In the genomic region with DNA sequence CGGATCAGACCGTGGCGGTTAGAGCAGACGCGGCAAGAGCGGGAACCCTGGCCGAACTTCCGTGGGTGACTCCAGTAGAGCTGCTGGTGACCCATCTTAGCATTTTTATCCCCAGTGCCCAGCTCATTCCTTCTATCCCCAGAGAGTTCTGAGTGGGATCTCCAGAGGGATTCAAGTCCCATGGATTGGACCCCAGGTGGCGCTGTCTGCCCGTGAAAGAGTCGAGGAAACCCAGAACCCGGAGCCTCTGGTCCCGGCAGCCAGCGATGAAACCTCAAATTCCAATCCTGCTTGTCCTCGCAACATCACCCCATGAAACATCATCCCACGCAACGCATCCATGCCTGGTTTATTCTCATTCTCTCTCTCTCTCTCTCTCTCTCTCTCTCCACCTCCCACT, we compare ENCODE assay signal across 9 mouse cellular contexts. TPM values are rescaled to one million over a fixed set of nuclear protein-coding genes. Genes with fewer than 3 reads are reported as not detected.
A peak's percentile ranks its signal among the peaks of the same experiment; 100 is the strongest.
DNase-seq lines count a peak whose midpoint lies in the region; ATAC-seq lines count a peak whose summit lies in the region.
"Had no signal": no experiment of that assay in that cellular context is flagged by ENCODE, and none has a peak within 500 bp of the region (broad histone marks: within the 10 kb centered on the region; RNA-seq: fewer than 3 reads in every experiment).

No protein-coding gene starts in this region.

- no peaks in the 10 kb centered on the region for H3K4me1 ChIP-seq in forebrain, embryonic 14.5 days (ENCODE audit: control insufficient read depth, insufficient read depth, low read length)
- peaks cover 17% of the 10 kb centered on the region for H3K4me1 ChIP-seq in liver, embryonic 16.5 days (ENCODE audit: control insufficient read depth, low read depth, low read length)
- peaks cover 9% of the 10 kb centered on the region for H3K4me1 ChIP-seq in neural tube, embryonic 13.5 days (replicated peaks)

- H3K9me3 ChIP-seq in forebrain, embryonic 14.5 days (replicated peaks; ENCODE audit: control insufficient read depth, low read length), result no peaks in the 10 kb centered on the region
- no peaks in the 10 kb centered on the region for H3K9me3 ChIP-seq in liver, embryonic 16.5 days (replicated peaks; ENCODE audit: control insufficient read depth, low read length)
- H3K9me3 ChIP-seq in neural tube, embryonic 13.5 days, result no peaks in the 10 kb centered on the region

- no peaks in the 10 kb centered on the region for H3K36me3 ChIP-seq in forebrain, embryonic 14.5 days (ENCODE audit: control insufficient read depth, insufficient read depth, low read length)
- no peaks in the 10 kb centered on the region for H3K36me3 ChIP-seq in liver, embryonic 16.5 days (ENCODE audit: control insufficient read depth, insufficient read depth)
- no peaks in the 10 kb centered on the region for H3K36me3 ChIP-seq in neural tube, embryonic 13.5 days

- H3K4me2 ChIP-seq in forebrain, embryonic 14.5 days (ENCODE audit: low read length), result 0 out of 2 replicates have a peak overlapping the region, but pooled peaks have one; percentile 5
- H3K4me2 ChIP-seq in liver, embryonic 16.5 days (ENCODE audit: low read depth, low read length), result peak overlapping the region; percentile 41; the same call in 1 of the 2 replicates
- H3K4me2 ChIP-seq in neural tube, embryonic 13.5 days, result peak overlapping the region; percentile 26

- no peak overlapping the region for H3K4me3 ChIP-seq in forebrain, embryonic 14.5 days (ENCODE audit: low read depth, low read length)
- H3K4me3 ChIP-seq in liver, embryonic 16.5 days (ENCODE audit: low read depth, low read length), result peak overlapping the region; percentile 12; the same call in 1 of the 2 replicates
- H3K4me3 ChIP-seq in neural tube, embryonic 13.5 days, result no peak overlapping the region
- H3K4me3 ChIP-seq: erythroblast, embryonic 14.5 days had no signal

- WGBS in forebrain, embryonic 14.5 days, result 11% methylated on average over 17 of the region's 17 CpGs
- WGBS in liver, embryonic 16.5 days (ENCODE audit: insufficient replicate concordance), result 9% methylated on average over 17 of the region's 17 CpGs
- 11% methylated on average over 17 of the region's 17 CpGs for WGBS in neural tube, embryonic 13.5 days

- ATAC-seq in forebrain, embryonic 14.5 days, result peak; percentile 82
- no peak for ATAC-seq in liver, embryonic 16.5 days (ENCODE audit: low read depth)
- no peak for ATAC-seq in neural tube, embryonic 13.5 days (ENCODE audit: low read depth)

- H3K27ac ChIP-seq in forebrain, embryonic 14.5 days (ENCODE audit: low read depth, low read length), result no peak overlapping the region
- no peak overlapping the region for H3K27ac ChIP-seq in liver, embryonic 16.5 days (ENCODE audit: low read length)
- no peak overlapping the region for H3K27ac ChIP-seq in neural tube, embryonic 13.5 days (replicated peaks)

- H3K9ac ChIP-seq in forebrain, embryonic 14.5 days (ENCODE audit: low read length), result no peak overlapping the region
- no peak overlapping the region for H3K9ac ChIP-seq in liver, embryonic 16.5 days (ENCODE audit: low read depth, low read length)
- no peak overlapping the region for H3K9ac ChIP-seq in neural tube, embryonic 13.5 days

- intact Hi-C loops in heart, postnatal 10 days (cut with DNase I), result loop anchor here (1.0 to 2.0 kb wide), 4 partner anchors 47 to 313 kb away; no protein-coding TSS in a partner anchor

- peak; percentile 57 to 60 for DNase-seq in CD8-positive naive resting alpha-beta T cell, adult 2 months (ENCODE audit: low read depth in 2 of 2, low spot score in 2 of 2)
- peak; percentile 55 for DNase-seq in c-Kit-positive CD71-positive TER-119-negative erythroid progenitor cells, embryonic 14.5 days (ENCODE audit: low read depth)
- peak; percentile 90 for DNase-seq in forebrain, embryonic 14.5 days (ENCODE audit: low spot score)
- peak; percentile 90 to 94 for DNase-seq in heart, postnatal 10 days
- peak; percentile 94 for DNase-seq in kidney, postnatal 4 days
- DNase-seq in telencephalon, adult 2 months (ENCODE audit: low read depth, low spot score), result peak; percentile 64

- no peaks in the 10 kb centered on the region for H3K27me3 ChIP-seq in forebrain, embryonic 14.5 days (replicated peaks; ENCODE audit: control insufficient read depth, insufficient read depth, low read length)
- no peaks in the 10 kb centered on the region for H3K27me3 ChIP-seq in liver, embryonic 16.5 days (ENCODE audit: control insufficient read depth, insufficient read depth, low read depth, low read length)
- H3K27me3 ChIP-seq in neural tube, embryonic 13.5 days, result no peaks in the 10 kb centered on the region

RNA-seq across cellular contexts. Expression of a gene that starts 31.3 kb away (rescaled TPM):
- 27.9 and 40.2 TPM in 2 replicates for polyA plus RNA-seq in forebrain, embryonic 14.5 days (2014; fragmentation: Nextera tagmentation; extraction: Ambion mirVana)
- total RNA-seq in heart, postnatal 10 days (2021), result 10 to 100 TPM; 27.1 to 27.2 TPM
- polyA plus RNA-seq in liver, embryonic 16.5 days (2015; fragmentation: Nextera tagmentation; extraction: Ambion mirVana), result 4.9 and 5.9 TPM in 2 replicates
- 36.8 and 37.3 TPM in 2 replicates for polyA plus RNA-seq in neural tube, embryonic 13.5 days (2015; fragmentation: Nextera tagmentation; extraction: Ambion mirVana)

RNA-seq across cellular contexts. Expression of a gene that starts 48.7 kb away (rescaled TPM):
- polyA plus RNA-seq in forebrain, embryonic 14.5 days (2014; fragmentation: Nextera tagmentation; extraction: Ambion mirVana), result 0.08 TPM in 1 of 2 replicates, not detected in the other
- total RNA-seq in heart, postnatal 10 days (2021), result 10 to 100 TPM; 13.5 to 15.8 TPM
- polyA plus RNA-seq in liver, embryonic 16.5 days (2015; fragmentation: Nextera tagmentation; extraction: Ambion mirVana), result 2.2 and 3.2 TPM in 2 replicates
- 0.51 and 1.5 TPM in 2 replicates for polyA plus RNA-seq in neural tube, embryonic 13.5 days (2015; fragmentation: Nextera tagmentation; extraction: Ambion mirVana)
